Mouse (Mus musculus): Measurements from ENCODE around the gene Arhgap35.

DNA sequence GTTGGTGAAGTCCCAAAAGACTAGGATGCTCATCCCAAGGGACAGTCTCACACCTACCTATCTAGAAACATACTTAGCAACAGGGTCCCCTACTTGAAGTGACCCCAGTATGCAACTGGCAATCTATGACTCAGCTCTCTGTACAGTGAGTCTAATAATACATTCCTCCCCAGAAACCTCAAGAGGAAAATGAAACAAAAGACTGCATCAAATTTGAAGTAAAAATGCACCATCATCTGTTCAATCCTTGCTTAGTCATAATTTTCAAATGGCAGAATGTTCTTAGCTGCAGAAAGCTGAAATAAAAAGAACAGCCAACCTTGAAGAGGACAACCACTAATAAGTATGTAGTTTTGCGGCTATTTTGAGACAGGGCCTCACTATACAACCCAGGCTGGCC lies 44.1 kb downstream of the Arhgap35 start:
- TF ChIP-seq CTCF (IDR thresholded peaks at IDR 0.05; ENCODE audit: control insufficient read depth, insufficient read depth, low read length) (no peak), POLR2A (IDR thresholded peaks at IDR 0.05; ENCODE audit: borderline replicate concordance, control insufficient read depth, low read depth, low read length) (no peak)
